Mouse (Mus musculus) heart, embryonic 12.5 days (tissue): ENCODE measurements around the gene Osbpl2. TPM values are rescaled to one million over a fixed set of nuclear protein-coding genes. Genes with fewer than 3 reads are reported as not detected.

ENCODE experiments used
- ATAC-seq: fragments of 200-750 bp; cut with Nextera tagmentation; 2 replicates; pipeline ENCODE4 v1.8.0; 2017; ENCODE audit warnings: moderate TSS enrichment, moderate library complexity; ENCODE audit not compliant: insufficient number of reproducible peaks, low FRiP score
- H3K27ac ChIP-seq: fragments of 300-500 bp; sonication (generic); 2 replicates; pipeline ENCODE4 v1.5.1; 2016; ENCODE audit warnings: mild to moderate bottlenecking, moderate library complexity; ENCODE audit not compliant: poor library complexity, severe bottlenecking
- H3K27me3 ChIP-seq: fragments of 300-500 bp; sonication (generic); replicated peaks from 2 replicates; pipeline ENCODE4 v1.6.1; 2016; ENCODE audit warnings: mild to moderate bottlenecking, moderate library complexity
- H3K36me3 ChIP-seq: fragments of 300-500 bp; sonication (generic); 2 replicates; pipeline ENCODE4 v1.6.1; 2016; ENCODE audit warnings: mild to moderate bottlenecking, moderate library complexity
- H3K4me1 ChIP-seq: fragments of 300-500 bp; sonication (generic); replicated peaks from 2 replicates; pipeline ENCODE4 v1.6.1; 2016; ENCODE audit warnings: mild to moderate bottlenecking
- H3K4me2 ChIP-seq: fragments of 300-500 bp; sonication (generic); 2 replicates; pipeline ENCODE4 v1.6.1; 2016; ENCODE audit warnings: mild to moderate bottlenecking, moderate library complexity
- H3K4me3 ChIP-seq: fragments of 300-500 bp; sonication (generic); 2 replicates; pipeline ENCODE4 v1.5.1; 2016; ENCODE audit warnings: mild to moderate bottlenecking
- H3K9ac ChIP-seq: fragments of 300-500 bp; sonication (generic); 2 replicates; pipeline ENCODE4 v1.6.1; 2016; ENCODE audit warnings: mild to moderate bottlenecking, moderate library complexity
- H3K9me3 ChIP-seq: fragments of 300-500 bp; sonication (generic); replicated peaks from 2 replicates; pipeline ENCODE4 v1.6.1; 2016; ENCODE audit warnings: mild to moderate bottlenecking, moderate library complexity
- WGBS: fragments of 180-500 bp; shearing (Covaris S2); methylation state at CpG from one replicate; pipeline ENCODE4 v1.1.7; 2016; 5-methylcytosine and 5-hydroxymethylcytosine counted together
- polyA plus RNA-seq: library from polyadenylated mRNA; unstranded; fragments of >200 nt; fragmentation: Nextera tagmentation; extraction: Ambion mirVana; gene quantifications from 2 replicates; pipeline ENCODE4 v1.2.1, GENCODE M21; 2016

The Osbpl2 gene
- polyA plus RNA-seq, 1 experiment from 2014 or later: 37.2 TPM

DNA sequence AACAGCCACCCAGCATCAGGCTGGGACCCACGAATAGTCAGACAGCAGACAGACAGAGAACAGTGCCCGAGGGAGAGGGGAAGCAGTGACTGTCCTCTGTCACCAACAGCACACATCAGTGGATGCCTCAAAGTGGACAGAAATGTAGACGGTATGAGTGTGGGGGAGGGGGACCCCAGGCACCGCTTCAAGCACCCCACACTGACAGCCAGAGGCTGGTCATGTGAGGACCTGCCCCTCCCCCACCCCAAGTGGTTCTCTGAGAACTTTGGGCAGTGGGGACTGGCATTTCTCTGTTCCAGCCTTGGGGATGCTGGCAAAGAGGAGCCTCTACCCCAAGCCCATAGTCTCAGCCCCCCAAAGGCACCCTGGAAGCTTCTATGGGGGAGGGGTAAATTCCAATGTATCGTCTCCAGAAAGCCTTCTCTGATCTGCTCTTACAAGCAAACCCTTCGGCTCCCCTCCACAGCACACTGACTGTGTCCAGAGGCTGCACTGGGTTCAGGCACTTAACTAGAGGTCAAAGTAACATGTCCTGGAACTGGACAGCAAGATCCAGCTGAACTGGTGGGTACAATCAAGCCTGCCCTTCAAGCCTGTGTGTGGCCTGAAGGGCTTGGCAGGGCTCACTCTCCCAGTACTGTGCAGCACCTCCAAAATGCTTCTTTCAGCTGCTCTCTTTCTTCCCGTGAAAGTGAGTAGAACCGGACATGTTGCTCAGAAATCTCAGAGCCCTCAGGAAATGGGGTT lies 13.5 kb upstream of the Osbpl2 start:
- H3K4me3 ChIP-seq: no peak overlapping the region

DNA sequence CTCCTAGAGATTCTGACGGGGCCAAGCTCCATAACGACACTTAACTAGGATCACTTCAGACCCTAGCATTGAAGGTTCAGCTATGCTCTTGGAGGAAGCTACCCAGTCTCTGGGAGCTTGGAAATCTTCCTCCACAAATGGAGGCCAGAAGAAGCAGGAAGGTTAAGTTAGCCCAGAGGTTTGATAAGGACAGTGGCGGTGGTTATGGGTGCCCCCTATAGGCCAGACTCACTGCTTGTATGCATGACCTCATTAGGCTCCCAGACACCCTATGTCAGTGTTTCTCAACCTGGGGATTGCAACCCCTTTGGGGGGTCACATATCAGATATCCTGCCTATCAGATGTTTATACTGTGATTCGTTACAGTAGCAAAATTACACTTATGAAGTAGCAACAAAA lies 12.0 kb upstream of the Osbpl2 start:
- no peak for ATAC-seq
- Histone ChIP-seq H3K4me1 (peaks cover 27% of the 10 kb centered on the region), H3K27me3 (peaks cover 45% of the 10 kb centered on the region), H3K9ac (no peak overlapping the region), H3K9me3 (no peaks in the 10 kb centered on the region), H3K27ac (no peak overlapping the region), H3K36me3 (no peaks in the 10 kb centered on the region), H3K4me2 (no peak overlapping the region), H3K4me3 (no peak overlapping the region)
- 59% methylated on average over 4 of the region's 4 CpGs for WGBS

More for the DNA sequence above, 13.5 kb upstream of the Osbpl2 start:
- no peaks in the 10 kb centered on the region for H3K9me3 ChIP-seq
- H3K27ac ChIP-seq: no peak overlapping the region
- no peak overlapping the region for H3K9ac ChIP-seq
- H3K27me3 ChIP-seq: peaks cover 60% of the 10 kb centered on the region
- H3K4me1 ChIP-seq: peaks cover 27% of the 10 kb centered on the region
- 31% methylated on average over 8 of the region's 8 CpGs for WGBS
- no peaks in the 10 kb centered on the region for H3K36me3 ChIP-seq
- H3K4me2 ChIP-seq: no peak overlapping the region
- ATAC-seq: no peak

DNA sequence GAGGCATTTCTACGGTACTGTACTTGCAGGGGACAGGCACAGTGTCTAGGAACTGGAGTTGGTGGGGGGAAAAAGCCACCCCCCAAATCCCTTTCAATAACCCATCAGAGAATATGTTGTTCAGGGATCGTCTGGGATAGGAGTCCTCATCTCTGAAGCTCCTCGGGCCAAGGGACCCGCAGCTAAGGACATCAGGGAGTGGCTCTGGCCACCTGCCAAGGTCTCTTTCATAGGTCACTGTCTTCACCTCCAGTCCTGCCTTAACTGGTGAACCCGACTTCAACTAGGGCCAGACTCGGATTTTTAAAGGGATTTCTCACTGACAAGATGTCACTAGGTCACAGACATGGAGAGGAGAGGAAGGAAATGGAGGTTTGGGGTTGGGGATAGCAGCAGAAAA lies 10.8 kb upstream of the Osbpl2 start:
- Histone ChIP-seq H3K27me3 (peaks cover 33% of the 10 kb centered on the region), H3K9me3 (no peaks in the 10 kb centered on the region), H3K36me3 (no peaks in the 10 kb centered on the region), H3K4me1 (peaks cover 23% of the 10 kb centered on the region), H3K27ac (no peak overlapping the region), H3K4me3 (no peak overlapping the region), H3K9ac (no peak overlapping the region), H3K4me2 (no peak overlapping the region)
- ATAC-seq: no peak
- WGBS: 48% methylated on average over 6 of the region's 6 CpGs

DNA sequence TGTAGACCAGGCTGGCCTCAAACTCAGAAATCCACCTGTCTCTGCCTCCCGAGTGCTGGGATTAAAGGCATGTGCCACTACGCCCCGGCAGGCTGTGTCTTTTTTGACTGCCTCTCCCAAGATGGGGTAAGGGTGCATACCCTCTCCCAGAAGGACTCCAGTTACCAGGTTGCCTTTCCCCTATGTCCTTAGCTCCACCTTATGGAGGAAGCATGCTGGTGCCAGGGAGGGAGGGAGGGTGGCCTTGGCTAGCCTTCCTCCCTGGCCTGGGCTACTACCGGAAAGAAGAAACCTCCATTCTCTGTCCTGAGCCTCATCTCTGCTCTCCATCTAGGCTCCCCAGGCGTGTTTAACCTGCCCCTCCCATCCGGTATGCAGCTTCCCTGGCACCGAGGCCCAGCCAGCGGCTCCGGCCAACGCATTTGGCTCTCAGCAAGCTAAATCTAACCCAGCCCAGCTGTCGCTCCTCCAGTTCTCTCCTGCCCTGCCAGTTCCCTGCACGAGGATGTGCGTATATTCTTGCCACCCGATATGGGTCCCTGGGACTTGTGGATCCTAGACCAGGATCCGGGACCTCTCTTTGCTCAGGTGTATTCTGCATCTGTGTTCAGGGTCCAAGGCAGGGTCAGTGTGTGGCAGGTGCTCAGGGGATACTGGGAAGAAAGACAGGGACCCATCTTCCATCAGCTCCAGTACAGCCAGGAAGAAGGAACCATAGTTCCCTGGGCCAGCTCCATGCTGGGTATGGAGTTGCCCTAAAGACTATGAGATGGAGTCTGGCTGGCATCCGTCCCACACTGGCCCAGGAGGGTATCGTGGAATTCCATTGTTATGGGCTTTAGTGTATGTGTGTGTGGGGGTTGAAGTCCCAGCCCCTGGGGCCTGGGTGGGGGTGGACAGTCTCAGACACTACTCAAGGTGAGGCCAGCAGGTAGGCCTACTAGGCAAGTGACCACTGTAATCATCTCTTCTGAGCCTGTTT lies 4.9 kb upstream of the Osbpl2 start:
- H3K4me2 ChIP-seq: no peak overlapping the region
- ATAC-seq: no peak
- no peaks in the 10 kb centered on the region for H3K36me3 ChIP-seq
- H3K4me1 ChIP-seq: peaks cover 45% of the 10 kb centered on the region
- H3K27ac ChIP-seq: 0 out of 2 replicates have a peak overlapping the region, but pooled peaks have one; percentile 69
- no peak overlapping the region for H3K9ac ChIP-seq
- H3K27me3 ChIP-seq: no peaks in the 10 kb centered on the region
- no peaks in the 10 kb centered on the region for H3K9me3 ChIP-seq
- WGBS: 54% methylated on average over 17 of the region's 17 CpGs
- no peak overlapping the region for H3K4me3 ChIP-seq

DNA sequence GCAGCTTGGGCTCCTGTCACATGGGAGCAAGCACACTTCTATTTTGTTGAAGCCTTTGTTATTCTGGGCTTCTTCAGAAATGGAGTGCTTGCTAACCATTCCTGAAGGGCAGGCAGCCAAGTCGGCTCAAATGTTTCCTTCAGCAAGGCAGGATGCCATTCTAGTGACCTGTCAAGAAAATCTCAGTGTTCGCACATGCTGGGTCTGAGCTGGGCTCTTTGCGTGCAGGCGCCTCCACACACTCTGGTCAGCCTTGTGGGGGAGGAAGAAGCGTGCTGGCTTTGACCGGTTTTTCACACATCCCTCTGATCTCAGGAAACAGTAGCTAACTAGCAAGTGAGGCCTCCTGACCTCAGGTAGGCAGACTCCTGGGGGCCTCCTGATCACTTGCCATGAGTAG lies 3.8 kb upstream of the Osbpl2 start:
- H3K4me1 ChIP-seq: peaks cover 50% of the 10 kb centered on the region
- H3K9ac ChIP-seq: peak overlapping the region; percentile 19; the same call in 1 of the 2 replicates

DNA sequence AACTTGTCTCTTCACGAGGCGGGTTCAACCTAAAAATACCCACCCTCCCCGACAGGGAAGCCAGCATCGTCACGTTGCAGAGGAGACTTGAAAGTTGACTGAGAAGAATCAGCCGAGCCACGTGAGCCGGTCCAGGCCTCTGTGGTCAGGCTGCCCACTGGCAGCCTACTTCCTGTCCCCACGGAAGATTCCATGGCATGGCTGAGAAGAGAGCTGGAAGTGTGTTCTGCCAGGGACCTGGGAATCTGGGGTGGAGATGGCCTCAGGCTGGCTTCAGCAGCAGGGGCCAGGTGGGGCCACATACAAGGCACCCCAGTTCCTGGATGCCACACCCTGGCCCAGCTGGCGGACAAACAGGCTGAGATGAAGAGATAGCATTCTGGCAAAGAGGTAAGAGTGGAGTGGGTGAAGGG lies 3.0 kb upstream of the Osbpl2 start:
- peaks cover 51% of the 10 kb centered on the region for H3K4me1 ChIP-seq
- H3K9ac ChIP-seq: no peak overlapping the region
- no peak for ATAC-seq
- no peak overlapping the region for H3K27ac ChIP-seq
- H3K27me3 ChIP-seq: no peaks in the 10 kb centered on the region
- no peaks in the 10 kb centered on the region for H3K36me3 ChIP-seq
- WGBS: 36% methylated on average over 10 of the region's 10 CpGs
- no peaks in the 10 kb centered on the region for H3K9me3 ChIP-seq
- H3K4me3 ChIP-seq: no peak overlapping the region
- H3K4me2 ChIP-seq: no peak overlapping the region

More for the DNA sequence above, 3.8 kb upstream of the Osbpl2 start:
- Histone ChIP-seq H3K9me3 (no peaks in the 10 kb centered on the region), H3K27ac (peak overlapping the region; percentile 69), H3K36me3 (no peaks in the 10 kb centered on the region), H3K27me3 (no peaks in the 10 kb centered on the region), H3K4me3 (no peak overlapping the region), H3K4me2 (no peak overlapping the region)
- ATAC-seq: no peak
- 7% methylated on average over 6 of the region's 6 CpGs for WGBS

DNA sequence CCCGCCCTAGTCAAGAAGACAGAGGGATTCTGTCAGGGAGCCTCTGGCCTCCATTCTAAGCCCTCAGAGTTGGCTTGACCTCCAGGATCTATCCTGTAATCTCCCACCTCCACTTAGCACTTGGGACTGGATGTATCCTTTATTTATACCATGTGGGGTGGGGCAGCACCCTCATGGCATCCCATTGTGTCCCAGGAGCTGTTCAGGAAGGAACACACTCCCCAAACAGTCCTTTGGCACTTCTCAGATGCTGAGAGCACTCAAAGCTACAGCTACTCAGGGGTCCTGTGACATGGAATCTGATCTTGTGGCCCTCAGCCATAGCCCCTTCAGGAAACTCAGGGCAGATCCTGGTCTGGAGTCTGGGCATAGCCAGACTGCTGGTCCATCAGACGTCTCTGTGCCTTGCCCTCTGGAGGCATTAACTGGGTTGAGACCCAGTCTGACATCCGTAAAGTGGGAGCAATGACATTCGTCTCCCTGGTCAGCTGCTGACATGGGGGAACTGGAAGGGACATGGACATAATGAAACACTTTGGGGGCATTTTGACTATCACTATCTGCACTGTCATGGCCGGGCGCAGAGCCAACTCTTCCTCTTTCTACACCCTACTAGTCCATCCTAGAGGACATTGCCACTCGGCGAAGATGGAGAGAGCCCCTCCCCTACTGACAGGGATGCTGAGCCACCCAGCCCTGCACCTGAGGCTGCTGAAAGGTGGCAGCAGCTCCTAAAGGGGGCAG lies 2.2 kb upstream of the Osbpl2 start:
- Histone ChIP-seq H3K36me3 (no peaks in the 10 kb centered on the region), H3K27me3 (no peaks in the 10 kb centered on the region), H3K9ac (no peak overlapping the region), H3K4me3 (no peak overlapping the region), H3K9me3 (no peaks in the 10 kb centered on the region), H3K4me2 (no peak overlapping the region), H3K4me1 (peaks cover 51% of the 10 kb centered on the region), H3K27ac (no peak overlapping the region)
- 71% methylated on average over 8 of the region's 8 CpGs for WGBS
- no peak for ATAC-seq

DNA sequence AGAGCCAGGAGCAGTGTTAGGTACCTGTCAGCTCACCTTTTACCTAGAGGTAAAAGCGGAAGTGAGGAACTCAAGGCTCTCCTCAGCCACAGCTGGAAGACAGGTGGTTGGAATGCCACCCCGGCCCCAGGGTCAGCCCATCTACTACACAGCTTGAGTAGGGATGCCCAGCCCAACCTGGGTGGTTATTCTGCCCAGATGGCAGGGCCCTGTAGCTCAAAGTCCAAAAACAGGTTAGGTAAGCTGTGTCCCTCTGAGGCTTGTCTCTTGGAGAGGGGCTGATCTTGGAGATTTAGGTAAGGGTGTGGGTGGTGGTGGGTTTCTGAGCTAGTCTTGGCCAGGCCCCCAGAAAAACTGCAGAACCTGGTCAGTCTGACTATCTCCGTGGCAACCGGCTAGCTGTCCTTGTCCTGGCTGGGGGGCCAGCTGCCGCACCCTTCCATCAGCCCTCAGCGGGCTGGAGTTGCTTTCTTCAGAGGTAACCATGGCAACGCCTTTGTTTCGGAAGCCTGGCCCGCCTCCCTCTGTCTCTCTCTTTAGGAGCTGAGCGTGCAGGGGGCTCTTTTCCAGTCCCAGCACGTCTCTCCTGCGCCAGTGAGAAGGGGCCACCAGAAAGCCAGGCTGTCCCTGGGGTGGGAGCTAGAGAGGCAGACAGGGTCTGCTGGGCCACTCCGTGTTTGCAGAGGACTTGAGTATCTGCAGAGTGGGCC lies 1.5 kb upstream of the Osbpl2 start:
- ATAC-seq: no peak
- H3K36me3 ChIP-seq: no peaks in the 10 kb centered on the region
- no peak overlapping the region for H3K4me3 ChIP-seq
- no peak overlapping the region for H3K27ac ChIP-seq
- no peaks in the 10 kb centered on the region for H3K9me3 ChIP-seq
- H3K27me3 ChIP-seq: no peaks in the 10 kb centered on the region
- H3K4me2 ChIP-seq: 0 out of 2 replicates have a peak overlapping the region, but pooled peaks have one; percentile 5
- H3K4me1 ChIP-seq: peaks cover 51% of the 10 kb centered on the region
- WGBS: 14% methylated on average over 13 of the region's 13 CpGs
- H3K9ac ChIP-seq: no peak overlapping the region

DNA sequence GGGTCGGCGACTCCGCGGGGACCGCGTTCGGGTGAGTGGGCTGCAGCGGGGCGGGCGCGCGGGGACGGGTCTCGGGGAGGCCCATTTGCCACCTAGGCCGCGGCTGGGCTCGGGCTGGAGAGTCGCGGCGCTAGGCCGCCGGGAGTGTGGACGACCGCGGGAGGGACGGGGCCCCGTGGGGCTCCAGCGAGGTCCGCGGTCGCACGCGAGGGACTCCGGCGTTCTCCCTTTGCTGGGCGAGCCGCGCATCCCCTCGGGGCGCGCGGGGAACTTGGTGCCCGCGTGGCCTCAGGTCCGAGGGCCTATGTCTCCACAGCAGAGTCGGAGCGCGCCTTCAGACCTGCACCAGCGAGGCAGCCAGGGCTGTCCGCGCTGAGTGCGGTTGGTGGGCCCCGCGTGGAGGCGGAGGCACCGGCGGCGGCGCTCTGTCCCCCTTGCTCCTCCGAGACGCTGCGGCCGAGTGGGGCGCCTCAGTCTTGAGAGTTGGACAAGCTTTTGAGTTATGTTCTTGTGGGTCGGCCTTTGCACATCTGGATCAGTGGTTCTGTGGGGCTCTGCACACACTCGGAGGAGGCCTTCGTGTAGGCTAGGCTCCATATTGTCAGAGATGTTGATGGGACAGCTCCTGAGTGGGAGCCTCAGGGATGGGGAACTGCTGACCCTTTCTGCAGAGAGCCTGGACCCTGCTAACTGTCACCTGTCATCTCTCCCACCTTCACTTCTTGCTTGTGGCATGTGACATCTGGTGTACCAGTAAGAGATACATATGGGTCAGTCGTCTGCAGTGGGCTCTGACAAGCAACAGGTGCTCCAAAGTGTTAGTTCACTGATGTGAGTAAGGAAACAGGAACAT lies 559 bp downstream of the Osbpl2 start:
- H3K27ac ChIP-seq: peak overlapping the region; percentile 78
- WGBS: 1% methylated on average over 68 of the region's 68 CpGs
- no peaks in the 10 kb centered on the region for H3K27me3 ChIP-seq
- H3K9me3 ChIP-seq: no peaks in the 10 kb centered on the region
- H3K4me2 ChIP-seq: peak overlapping the region; percentile 90
- H3K4me3 ChIP-seq: peak overlapping the region; percentile 89
- peaks cover 43% of the 10 kb centered on the region for H3K4me1 ChIP-seq
- peaks cover 9% of the 10 kb centered on the region; the same call in 1 of the 2 replicates for H3K36me3 ChIP-seq
- ATAC-seq: peak; percentile 26; the same call in 1 of the 2 replicates
- H3K9ac ChIP-seq: peak overlapping the region; percentile 92
